Mouse (Mus musculus) telencephalon, adult 2 months (tissue): ENCODE data around the gene Phf5a.
A peak's percentile ranks its signal among the peaks of the same experiment; 100 is the strongest.
"Not testable (repeated sequence)": the region's sequence is repeated elsewhere in the genome, so short reads cannot be mapped to it uniquely, and the experiment has no call there.

ENCODE experiments used
- DNase-seq: peaks from one replicate; pipeline ENCODE4 v3.0.0-alpha.2; 2011; ENCODE audit warnings: low read depth, low spot score

Phf5a gene

DNA sequence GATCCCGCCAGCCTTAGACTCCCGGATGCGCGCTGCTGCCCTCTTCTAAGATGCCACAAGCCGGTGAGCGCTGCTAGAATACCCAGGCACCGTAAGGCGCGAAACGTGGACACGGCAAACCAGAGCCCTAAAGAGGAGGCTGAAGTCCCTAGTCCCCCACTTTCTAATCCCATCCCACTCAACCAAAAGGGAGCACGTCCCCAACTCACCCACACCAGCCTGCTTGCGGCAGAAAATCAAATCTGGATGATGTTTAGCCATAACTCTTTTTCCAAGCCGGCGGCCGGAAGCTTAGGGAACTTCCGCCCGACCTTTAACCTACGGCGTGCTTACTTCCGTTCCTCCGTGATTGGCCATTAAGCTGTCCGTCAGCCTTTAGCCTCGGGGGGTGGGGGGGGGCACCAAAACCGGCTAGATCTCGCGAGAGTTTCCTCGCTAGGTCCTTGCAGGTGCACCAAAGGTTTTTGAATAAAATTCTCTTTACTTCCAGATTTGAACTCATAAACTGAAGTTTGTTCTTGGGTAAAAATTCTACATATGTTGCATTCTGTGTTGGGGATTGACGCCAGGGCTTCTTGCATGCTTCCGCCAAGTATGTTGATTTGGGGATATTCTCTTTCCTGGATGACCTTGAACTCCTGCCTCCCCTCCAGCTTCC is at the start of gene Phf5a:
Gene Phf5a, minus strand, starts transcription at position 308 of the 658 bp plus-strand sequence.
- peak; percentile 98 for DNase-seq

GRCm38 (mm10) chr15:81921255-81921654 is 49.5 kb upstream of the Phf5a start:
- no peak for DNase-seq

- no peak for DNase-seq
These were observed 49.0 kb upstream of the Phf5a start for GRCm38 (mm10) chr15:81920546-81921217.

DNA sequence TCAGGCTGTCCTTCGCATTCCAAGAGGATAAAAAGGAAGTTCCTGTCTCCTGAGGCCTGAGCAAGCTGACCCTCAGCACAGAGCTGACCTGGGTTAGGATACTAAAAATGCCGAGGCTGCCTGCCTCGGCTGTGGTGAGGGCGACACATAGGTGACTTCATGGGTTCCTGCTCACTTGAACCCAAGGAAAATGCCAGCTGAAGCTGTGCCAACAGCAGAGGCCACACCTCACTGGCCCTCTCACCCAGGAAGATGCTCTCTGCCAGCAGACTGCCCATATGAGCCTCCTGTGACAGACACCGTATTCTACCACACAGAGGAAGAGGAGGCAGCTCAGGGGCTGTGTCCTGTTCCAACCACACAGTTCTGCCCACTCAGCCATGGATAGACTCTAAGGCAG is 47.4 kb upstream of the Phf5a start:
- DNase-seq: no peak

DNA sequence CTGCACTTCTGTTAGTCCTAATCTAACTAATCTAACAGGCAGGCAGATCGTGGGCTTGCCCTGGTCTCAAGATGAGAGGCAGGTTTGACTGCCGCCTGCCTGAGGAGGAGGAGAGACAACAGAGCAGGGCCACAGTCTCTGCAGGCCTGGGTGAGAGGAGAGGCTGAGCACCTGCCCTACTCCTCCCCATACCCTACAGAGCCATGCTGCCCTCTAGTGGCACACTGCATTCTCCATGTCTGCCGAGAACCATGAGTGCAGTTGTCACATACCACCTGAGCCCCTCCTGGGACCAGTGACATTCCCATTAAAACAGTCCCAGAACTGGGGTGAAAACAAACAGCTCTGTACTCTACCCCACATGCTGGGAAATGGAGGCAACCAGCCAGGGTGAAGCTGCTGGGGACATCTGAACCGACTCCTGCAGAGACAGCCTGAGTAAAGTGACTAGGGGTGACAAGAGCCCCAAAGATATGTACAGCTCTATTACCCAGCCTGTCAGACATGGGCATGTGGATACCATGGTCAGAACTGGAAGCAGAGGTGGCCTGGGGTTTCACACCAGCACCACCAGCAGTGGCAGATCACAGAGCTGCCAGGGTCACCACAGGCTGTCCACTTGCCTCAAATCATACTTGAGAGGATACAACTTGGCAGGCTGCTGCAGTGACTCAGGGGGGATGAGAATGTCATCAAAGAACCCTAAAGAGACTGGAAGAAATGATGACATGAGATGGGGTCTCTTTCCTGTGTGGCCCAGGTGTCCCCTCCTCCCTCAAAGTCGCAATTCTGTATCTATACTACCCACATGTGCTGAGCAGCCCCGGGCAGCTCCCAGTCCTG is 46.1 kb upstream of the Phf5a start:
- DNase-seq: no peak

GRCm38 (mm10) chr15:81917201-81917600 is 45.5 kb upstream of the Phf5a start:
- DNase-seq: no peak

GRCm38 (mm10) chr15:81915663-81916062 is 44.0 kb upstream of the Phf5a start:
- no peak for DNase-seq

- DNase-seq: no peak
These were observed 43.0 kb upstream of the Phf5a start for GRCm38 (mm10) chr15:81914668-81915067.

DNA sequence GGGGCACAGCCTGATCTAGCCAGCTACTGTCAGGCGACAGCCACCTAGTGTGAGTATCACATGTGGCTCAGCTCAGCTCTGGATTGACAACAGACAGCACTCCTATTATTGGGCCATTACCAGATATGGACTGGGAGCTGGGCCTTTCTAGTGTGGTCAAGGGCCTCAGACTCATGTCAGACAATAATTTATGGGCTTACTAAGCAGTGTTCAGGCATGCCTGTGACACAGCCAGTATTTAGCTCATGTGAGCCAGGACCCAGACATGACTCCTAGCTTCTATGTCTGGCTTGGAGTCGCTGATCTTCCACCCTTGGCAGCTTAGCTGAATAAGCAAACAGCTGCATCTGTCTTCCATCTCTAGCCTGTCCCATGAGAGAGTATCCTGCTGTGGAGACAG is 40.8 kb upstream of the Phf5a start:
- DNase-seq: no peak

- DNase-seq: not testable (repeated sequence)
These were observed 37.1 kb upstream of the Phf5a start for GRCm38 (mm10) chr15:81908767-81909166.

GRCm38 (mm10) chr15:81907953-81908352 is 36.2 kb upstream of the Phf5a start:
- no peak for DNase-seq

- DNase-seq: no peak
These were observed 33.2 kb upstream of the Phf5a start for GRCm38 (mm10) chr15:81904939-81905338.

DNA sequence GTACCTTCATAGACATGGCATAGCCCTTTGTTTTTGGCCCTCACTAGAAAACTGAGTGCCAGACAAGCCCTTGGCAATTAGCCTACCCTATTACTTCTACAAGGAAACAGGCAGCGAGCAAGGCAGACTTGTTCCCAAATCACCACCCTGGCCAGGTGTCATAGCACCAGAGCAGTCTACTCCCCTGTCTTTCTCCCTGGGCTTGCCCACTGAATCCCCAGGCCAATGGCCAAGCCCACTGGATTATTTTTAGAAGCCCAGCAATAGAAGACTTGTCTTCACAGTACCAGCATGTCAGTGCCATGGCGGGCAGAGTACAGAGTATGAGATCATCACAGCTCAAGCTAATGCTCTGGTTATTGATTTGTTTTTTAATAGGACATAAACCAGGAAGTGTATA is 27.0 kb upstream of the Phf5a start:
- DNase-seq: no peak

DNA sequence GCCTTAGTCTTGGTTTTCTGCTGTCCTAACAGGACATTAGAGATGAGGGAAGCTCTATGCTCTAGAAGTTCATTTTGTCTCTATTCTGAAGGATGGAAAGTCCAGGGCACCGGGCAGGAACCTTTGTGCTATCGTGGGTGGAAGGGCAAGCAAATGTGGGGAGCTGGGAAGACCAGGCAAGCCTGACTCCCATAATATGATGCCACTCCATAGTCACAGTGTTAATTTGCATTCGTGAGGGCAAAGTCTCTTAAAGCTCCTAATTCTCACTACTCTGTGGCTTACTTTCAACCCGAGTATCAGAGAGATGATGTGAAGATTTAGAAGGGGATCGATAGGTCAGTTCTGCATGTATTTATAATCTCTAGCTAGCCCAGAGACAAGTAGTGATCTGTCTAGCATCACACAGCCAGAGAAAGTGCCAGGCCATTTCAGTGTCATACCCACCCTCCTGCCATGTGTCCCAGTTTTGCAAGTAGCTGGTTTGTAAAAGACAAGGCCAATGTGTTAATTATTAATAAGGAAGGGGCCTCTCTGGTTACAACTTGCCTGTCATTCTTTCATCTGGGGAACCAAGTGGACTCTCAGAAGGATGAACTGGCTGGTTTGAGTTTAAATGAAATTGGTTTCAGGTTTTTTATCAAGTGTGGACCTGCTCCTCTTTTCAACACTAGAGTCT is 26.0 kb upstream of the Phf5a start:
- no peak for DNase-seq

DNA sequence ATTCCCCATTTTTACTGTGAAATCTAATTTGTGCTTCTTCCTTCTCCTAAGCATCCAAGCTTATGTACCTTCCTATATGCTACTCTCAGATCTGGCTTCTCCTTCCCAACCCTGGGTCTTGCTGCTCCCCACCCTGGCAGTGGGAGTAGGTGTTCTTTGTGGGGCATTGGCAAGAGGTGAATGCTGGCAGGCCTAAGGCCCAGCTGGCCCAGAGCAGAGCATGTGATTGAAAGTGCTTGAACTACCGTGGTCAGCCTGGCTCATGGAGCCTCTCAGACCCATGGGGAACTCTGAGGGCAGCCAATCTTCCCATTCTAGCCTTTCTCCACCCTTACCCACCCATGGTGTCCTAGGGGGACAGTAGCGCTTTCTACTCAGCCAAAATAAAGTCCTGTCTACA is 24.7 kb upstream of the Phf5a start:
- no peak for DNase-seq

DNA sequence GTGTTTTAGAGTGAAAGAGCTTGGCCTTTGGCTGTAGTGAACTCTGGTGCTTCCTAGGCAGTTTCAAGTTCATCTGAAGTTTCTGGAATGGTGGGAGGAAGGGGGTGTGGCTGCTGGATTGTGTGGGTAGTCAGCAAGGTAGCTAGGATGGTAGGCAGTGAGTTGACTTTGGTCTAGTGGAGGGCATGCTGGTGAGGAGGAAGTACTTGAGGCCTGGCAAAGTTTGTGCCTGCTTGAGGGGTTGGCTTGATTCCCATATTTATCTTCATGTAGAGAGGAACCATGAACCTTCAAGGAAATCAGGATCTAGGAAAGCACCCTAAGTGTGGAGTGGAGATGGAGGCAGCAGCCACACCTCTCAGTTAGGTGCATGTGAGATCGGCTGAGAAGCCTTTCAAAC is 22.3 kb upstream of the Phf5a start:
- no peak for DNase-seq

GRCm38 (mm10) chr15:81891822-81892580 is 20.3 kb upstream of the Phf5a start:
- DNase-seq: no peak

DNA sequence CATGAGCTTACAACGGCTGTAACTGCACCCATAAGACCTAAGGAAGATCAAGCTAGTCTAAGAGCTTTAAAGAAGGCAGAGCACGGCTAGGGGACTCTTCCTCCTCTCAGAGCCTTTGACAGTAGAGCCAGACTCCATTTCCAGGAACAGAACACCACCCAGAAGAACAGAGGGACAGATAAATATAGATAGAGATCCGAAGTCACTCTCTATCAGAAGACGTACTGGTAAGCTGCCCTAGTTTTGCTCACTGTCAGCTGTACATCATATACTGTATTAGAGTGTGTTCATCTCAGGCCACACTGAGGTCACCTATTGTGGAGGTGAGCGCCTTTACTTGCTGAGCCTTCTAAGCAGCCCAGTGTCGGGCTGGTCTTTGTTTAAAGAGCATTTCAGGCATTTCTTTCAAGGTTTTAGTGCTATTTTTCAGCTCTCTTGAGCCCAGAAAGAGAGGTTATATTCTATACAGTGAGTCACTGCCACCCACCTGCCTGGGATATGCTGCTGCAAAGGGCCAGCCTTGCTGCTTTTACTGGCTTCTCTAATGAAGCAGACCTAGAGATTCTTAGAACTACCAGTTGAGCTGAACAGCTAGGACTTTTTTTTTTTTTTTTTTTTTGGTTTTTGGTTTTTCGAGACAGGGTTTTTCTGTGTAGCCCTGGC is 19.6 kb upstream of the Phf5a start:
- peak; percentile 63 for DNase-seq

GRCm38 (mm10) chr15:81889175-81889574 is 17.5 kb upstream of the Phf5a start:
- DNase-seq: no peak

- DNase-seq: no peak
These were observed 15.3 kb upstream of the Phf5a start for GRCm38 (mm10) chr15:81886795-81887550.
